Mouse (Mus musculus) myocyte (in vitro differentiated cells): ENCODE results near the gene Bcar3. TPM values are rescaled to one million over a fixed set of nuclear protein-coding genes. Genes with fewer than 3 reads are reported as not detected.
A peak's percentile ranks its signal among the peaks of the same experiment; 100 is the strongest.

Source experiments
- H3K27me3 ChIP-seq: one replicate; pipeline ENCODE4 v1.6.1; 2011; ENCODE audit not compliant: control insufficient read depth, insufficient read depth, insufficient read length
- H3K36me3 ChIP-seq: one replicate; pipeline ENCODE4 v1.6.1; 2011; ENCODE audit not compliant: control insufficient read depth, insufficient read depth
- H3K4me2 ChIP-seq: one replicate; pipeline ENCODE4 v1.6.1; 2011; ENCODE audit warnings: low read depth, control low read depth
- H3K4me3 ChIP-seq: one replicate; pipeline ENCODE4 v1.5.1; 2011; ENCODE audit warnings: mild to moderate bottlenecking, control low read depth, moderate library complexity
- H3K79me2 ChIP-seq: one replicate; pipeline ENCODE4 v1.6.1; 2011; ENCODE audit not compliant: control insufficient read depth, insufficient read depth
- H3ac ChIP-seq: one replicate; pipeline ENCODE4 v1.6.1; 2011; ENCODE audit not compliant: control insufficient read depth, insufficient read length
- CEBPB ChIP-seq: IDR thresholded peaks from 2 replicates; pipeline ENCODE4 v1.6.1; 2011; ENCODE audit warnings: mild to moderate bottlenecking, moderate library complexity; ENCODE audit not compliant: poor library complexity, insufficient read depth, severe bottlenecking
- E2F4 ChIP-seq: IDR thresholded peaks from one replicate; pipeline ENCODE4 v1.6.1; 2011; ENCODE audit warnings: mild to moderate bottlenecking, control low read depth, moderate library complexity; ENCODE audit not compliant: insufficient read depth
- MAX ChIP-seq: IDR thresholded peaks from one replicate; pipeline ENCODE4 v1.6.1; 2011; ENCODE audit warnings: low read depth, mild to moderate bottlenecking, control low read depth
- MYOD1 ChIP-seq, 3 experiments: IDR thresholded peaks; one replicate each; pipeline ENCODE4 v1.6.1; 2011; ENCODE audit warnings: control low read depth in 2 of 3, low read depth in 2 of 3, mild to moderate bottlenecking in 2 of 3, moderate library complexity in 1 of 3; ENCODE audit not compliant: insufficient read length in 2 of 3, control insufficient read depth in 1 of 3
- MYOG ChIP-seq, 3 experiments: IDR thresholded peaks; one replicate each; pipeline ENCODE4 v1.6.1; 2011; ENCODE audit warnings: control low read depth in 2 of 3, low read depth in 2 of 3, mild to moderate bottlenecking in 2 of 3; ENCODE audit not compliant: insufficient read length in 2 of 3, control insufficient read depth in 1 of 3, insufficient read depth in 1 of 3
- POLR2A ChIP-seq: IDR thresholded peaks from one replicate; pipeline ENCODE4 v1.6.1; 2011; ENCODE audit warnings: low read depth, mild to moderate bottlenecking, control low read depth, moderate library complexity; ENCODE audit not compliant: insufficient read length
- POLR2AphosphoS2 ChIP-seq: IDR thresholded peaks from one replicate; pipeline ENCODE4 v1.6.1; 2011; ENCODE audit warnings: low read depth, control low read depth; ENCODE audit not compliant: insufficient read length
- REST ChIP-seq: IDR thresholded peaks from one replicate; pipeline ENCODE4 v1.6.1; 2011; ENCODE audit warnings: mild to moderate bottlenecking, control low read depth, moderate library complexity; ENCODE audit not compliant: insufficient read depth, insufficient read length
- SRF ChIP-seq: IDR thresholded peaks from one replicate; pipeline ENCODE4 v1.6.1; 2011; ENCODE audit warnings: low read depth; ENCODE audit not compliant: control insufficient read depth, insufficient read length
- TCF12 ChIP-seq: IDR thresholded peaks from one replicate; pipeline ENCODE4 v1.6.1; 2011; ENCODE audit warnings: mild to moderate bottlenecking, control low read depth; ENCODE audit not compliant: poor library complexity, insufficient read depth, severe bottlenecking
- TCF3 ChIP-seq: IDR thresholded peaks from one replicate; pipeline ENCODE4 v1.6.1; 2011; ENCODE audit warnings: low read depth, control low read depth; ENCODE audit not compliant: insufficient read length
- USF1 ChIP-seq: IDR thresholded peaks from one replicate; pipeline ENCODE4 v1.6.1; 2011; ENCODE audit warnings: low read depth, mild to moderate bottlenecking, control low read depth, moderate library complexity
- polyA plus RNA-seq: library from polyadenylated mRNA; unstranded; fragments of >200 nt; fragmentation: generic; extraction: Trizol; gene quantifications from one replicate; pipeline ENCODE4 v1.2.1, GENCODE M21; 2012; ENCODE audit warnings: missing spikeins

Gene Bcar3
- polyA plus RNA-seq, 1 experiment, result 21.4 TPM

DNA sequence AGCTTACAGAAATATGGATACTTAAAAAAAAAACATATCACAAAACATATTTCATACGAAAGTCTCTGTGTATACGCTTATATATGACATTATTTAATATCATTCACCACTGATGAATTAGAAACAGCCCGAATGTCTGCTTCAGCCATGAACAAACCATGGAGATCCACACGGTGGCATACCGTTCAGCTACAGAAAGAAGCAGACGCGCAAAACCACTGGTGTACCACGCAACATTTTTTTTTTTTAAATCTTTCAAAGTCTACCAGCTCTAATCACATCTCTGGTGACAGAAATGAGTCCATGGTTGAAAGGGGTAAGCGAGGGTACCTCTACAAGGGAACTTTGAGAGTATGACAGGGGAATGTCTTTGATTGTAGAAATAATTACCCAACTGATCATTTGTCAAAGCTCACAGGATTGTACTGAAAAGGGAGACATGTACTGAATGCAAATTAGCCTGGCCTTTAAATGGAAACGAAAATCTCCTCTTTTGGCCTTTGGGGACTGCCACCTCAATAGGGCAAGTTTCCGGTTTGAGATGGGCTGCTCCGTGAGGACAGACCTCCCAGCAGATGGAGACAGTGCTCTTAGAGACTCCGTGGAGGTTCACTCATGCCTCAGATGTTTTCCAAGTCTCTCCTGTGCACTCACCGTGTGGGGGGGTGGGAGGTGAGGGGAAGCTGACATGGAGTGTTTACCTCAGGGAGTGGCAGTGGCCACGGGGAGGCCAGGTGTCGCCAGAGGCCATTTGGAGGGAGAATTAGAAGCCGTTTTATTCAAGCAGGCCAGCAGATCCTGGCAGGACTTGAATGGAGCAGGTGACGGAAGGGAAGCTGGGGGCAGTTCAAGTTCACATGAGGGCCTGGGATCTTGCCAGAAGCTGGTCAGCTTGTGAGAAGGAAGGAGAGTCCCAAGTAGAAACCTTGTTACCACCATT, 168.3 kb downstream of the Bcar3 start:
- TF ChIP-seq MYOD1 (IDR thresholded peaks at IDR 0.05; ENCODE audit: control insufficient read depth in 1 of 3, insufficient read length in 2 of 3, low read depth in 2 of 3), result peak in 1 of 3 experiments; percentile 43
- no peak for TF ChIP-seq USF1
- Histone ChIP-seq H3ac (no peak overlapping the region), H3K79me2 (peaks cover 88% of the 10 kb centered on the region), H3K4me2 (no peak overlapping the region), H3K36me3 (no peaks in the 10 kb centered on the region), H3K27me3 (no peaks in the 10 kb centered on the region), H3K4me3 (no peak overlapping the region)

GRCm38 (mm10) chr3:122463166-122463565, 169.2 kb downstream of the Bcar3 start:
- no peak for TF ChIP-seq POLR2A
- no peak for TF ChIP-seq MAX
- no peak for TF ChIP-seq MYOD1 (IDR thresholded peaks at IDR 0.05; ENCODE audit: control insufficient read depth in 1 of 3, insufficient read length in 2 of 3, low read depth in 2 of 3)
- no peak for TF ChIP-seq TCF12
- no peak for TF ChIP-seq USF1
- TF ChIP-seq TCF3, result no peak
- TF ChIP-seq MYOG (IDR thresholded peaks at IDR 0.05; ENCODE audit: control insufficient read depth in 1 of 3, insufficient read depth in 1 of 3, insufficient read length in 2 of 3, low read depth in 2 of 3), result no peak
- TF ChIP-seq POLR2AphosphoS2, result no peak
- TF ChIP-seq REST, result no peak
- no peak for TF ChIP-seq E2F4
- no peak for TF ChIP-seq CEBPB
- no peak for TF ChIP-seq SRF
- H3K4me2 ChIP-seq, result no peak overlapping the region
- H3K79me2 ChIP-seq, result peaks cover 84% of the 10 kb centered on the region
- no peak overlapping the region for H3ac ChIP-seq
- no peaks in the 10 kb centered on the region for H3K27me3 ChIP-seq
- no peaks in the 10 kb centered on the region for H3K36me3 ChIP-seq
- no peak overlapping the region for H3K4me3 ChIP-seq

- TF ChIP-seq POLR2AphosphoS2 (no peak), TCF12 (no peak), TCF3 (no peak), E2F4 (no peak), REST (no peak), SRF (no peak), POLR2A (no peak), MYOD1 (IDR thresholded peaks at IDR 0.05; ENCODE audit: control insufficient read depth in 1 of 3, insufficient read length in 2 of 3, low read depth in 2 of 3) (no peak), MAX (no peak), USF1 (no peak), CEBPB (no peak), MYOG (IDR thresholded peaks at IDR 0.05; ENCODE audit: control insufficient read depth in 1 of 3, insufficient read depth in 1 of 3, insufficient read length in 2 of 3, low read depth in 2 of 3) (no peak)
- Histone ChIP-seq H3ac (no peak overlapping the region), H3K79me2 (peaks cover 70% of the 10 kb centered on the region), H3K4me2 (no peak overlapping the region), H3K36me3 (no peaks in the 10 kb centered on the region), H3K4me3 (no peak overlapping the region), H3K27me3 (no peaks in the 10 kb centered on the region)
These were observed 172.3 kb downstream of the Bcar3 start for GRCm38 (mm10) chr3:122466100-122466730.

GRCm38 (mm10) chr3:122467977-122468376, 174.0 kb downstream of the Bcar3 start:
- H3K27me3 ChIP-seq, result no peaks in the 10 kb centered on the region
- H3K36me3 ChIP-seq, result no peaks in the 10 kb centered on the region
- no peak overlapping the region for H3K4me2 ChIP-seq
- TF ChIP-seq TCF3 (no peak), E2F4 (no peak), MAX (no peak), TCF12 (no peak), POLR2AphosphoS2 (no peak), CEBPB (no peak), USF1 (no peak)
- H3K4me3 ChIP-seq, result no peak overlapping the region
- H3K79me2 ChIP-seq, result peaks cover 71% of the 10 kb centered on the region
- H3ac ChIP-seq, result no peak overlapping the region
